Mouse (Mus musculus): Measurements from ENCODE around the gene Xxylt1.

DNA sequence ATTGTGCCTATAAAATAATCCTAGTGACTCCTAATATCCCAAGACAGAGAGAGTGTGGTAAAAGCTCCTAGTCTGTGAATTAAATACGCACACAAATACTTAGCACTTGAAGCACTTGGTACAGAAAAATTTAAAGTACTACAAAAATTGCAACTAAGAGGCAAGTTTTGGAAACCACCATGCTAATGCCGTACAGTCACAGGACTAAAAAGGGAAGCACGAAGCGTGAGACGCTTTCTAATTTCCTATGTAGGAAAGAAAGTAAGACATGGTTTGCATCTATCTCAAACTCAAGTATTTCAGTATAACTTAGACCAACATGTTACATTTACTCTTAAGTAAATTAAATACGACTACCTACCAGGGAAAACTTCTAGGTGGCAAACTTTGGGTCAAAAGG lies 40.4 kb upstream of the Xxylt1 start:
- TF ChIP-seq ZC3H11A (IDR thresholded peaks at IDR 0.05; ENCODE audit: borderline replicate concordance, low read depth, low read length): no peak
- no peak for TF ChIP-seq CHD2 (IDR thresholded peaks at IDR 0.05; ENCODE audit: low read depth, low read length)
